Mouse (Mus musculus): ENCODE data around the gene Lsm4.

DNA sequence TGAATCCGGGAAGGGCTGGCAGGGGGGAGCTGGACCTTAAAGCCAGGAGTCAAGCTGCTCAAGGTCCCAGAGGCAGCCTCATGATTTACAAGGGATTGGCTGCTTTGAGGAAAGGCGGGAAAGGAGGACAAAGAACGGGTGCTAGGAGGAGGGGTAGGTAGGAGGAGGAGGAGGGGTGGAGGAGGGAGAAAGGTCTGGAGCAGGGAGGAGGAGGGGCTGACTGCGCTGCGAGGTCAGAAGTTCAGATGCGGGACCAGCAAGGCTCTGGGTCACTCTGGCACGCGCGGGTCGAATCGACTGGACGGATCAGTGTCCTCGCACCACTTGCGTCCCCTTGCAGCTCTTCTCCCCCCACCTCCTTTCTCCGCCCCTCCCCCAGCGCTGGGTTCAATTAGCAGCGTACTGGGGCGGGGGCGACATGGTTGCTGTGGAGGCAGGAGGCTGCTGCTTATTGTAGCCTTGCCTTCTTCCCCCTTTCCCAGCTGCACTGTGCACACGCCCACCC is 18.7 kb downstream of the Lsm4 start:
- TF ChIP-seq CTCF (conservative IDR thresholded peaks at IDR 0.05; ENCODE audit: low read length) (no peak), POU5F1 (IDR thresholded peaks at IDR 0.05; ENCODE audit: borderline replicate concordance, low read length) (no peak)

All from E14TG2a.4 (cell line).